Mouse (Mus musculus) thymus, adult 2 months (tissue): ENCODE results near the gene Gmppa.

Experiments used
- CTCF ChIP-seq: fragments of 200-500 bp; IDR thresholded peaks from 2 replicates; pipeline ENCODE4 v1.5.1; 2012; ENCODE audit warnings: mild to moderate bottlenecking, control low read depth, low read length, moderate library complexity, borderline replicate concordance; ENCODE audit not compliant: control insufficient read depth, poor library complexity, insufficient read depth; ENCODE audit errors: extremely low read depth
- POLR2A ChIP-seq: fragments of 200-500 bp; IDR thresholded peaks from 2 replicates; pipeline ENCODE4 v1.6.1; 2012; ENCODE audit warnings: mild to moderate bottlenecking, low read length, control low read depth, moderate library complexity; ENCODE audit not compliant: control insufficient read depth, poor library complexity, insufficient read depth; ENCODE audit errors: extremely low read depth

DNA sequence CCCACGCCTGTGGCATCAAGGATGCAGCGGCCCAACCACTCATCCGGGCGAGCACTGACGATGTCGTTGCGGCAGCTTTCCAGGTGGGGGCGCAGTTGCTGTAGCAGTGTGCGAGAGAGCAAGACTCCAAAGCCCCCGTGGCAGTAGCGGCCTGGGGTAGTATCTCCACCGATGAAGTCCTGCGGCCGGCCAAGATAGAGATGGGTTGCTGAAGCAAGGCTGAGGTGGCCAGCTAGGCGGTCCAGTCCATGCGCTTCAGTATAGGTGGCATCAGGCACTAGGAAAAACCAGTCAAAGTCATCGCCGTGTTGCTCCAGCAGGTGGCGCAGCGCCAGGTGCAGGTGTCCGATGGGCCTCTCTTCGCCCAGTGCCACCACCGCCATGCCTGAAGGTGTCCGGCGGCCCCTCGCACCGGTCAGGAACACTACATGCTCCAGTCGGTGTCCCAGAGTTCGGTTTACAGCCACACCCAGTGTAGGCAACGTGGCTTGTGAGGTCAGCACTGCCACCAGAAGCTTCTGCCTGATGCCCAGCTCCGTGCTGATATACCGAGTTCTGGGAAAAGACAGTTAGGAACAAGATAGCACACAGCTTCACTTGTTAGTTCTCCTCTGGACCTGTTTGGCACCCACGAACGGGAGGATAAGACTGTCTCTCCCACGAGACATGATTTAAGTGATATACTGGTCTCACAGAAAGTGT is 41.7 kb downstream of the Gmppa start:
- TF ChIP-seq CTCF, result peak; percentile 97
- TF ChIP-seq POLR2A, result no peak
